Mouse (Mus musculus) heart, postnatal 0 days (tissue): Measurements from ENCODE around the gene Ttpal.

ENCODE experiments used
- CTCF ChIP-seq: IDR thresholded peaks from 2 replicates; pipeline ENCODE4 v1.5.1; 2016; ENCODE audit warnings: antibody characterized with exemption, control low read depth, low read depth
- EP300 ChIP-seq: IDR thresholded peaks from 2 replicates; pipeline ENCODE4 v1.6.1; 2016; ENCODE audit warnings: antibody characterized with exemption, low read depth

DNA sequence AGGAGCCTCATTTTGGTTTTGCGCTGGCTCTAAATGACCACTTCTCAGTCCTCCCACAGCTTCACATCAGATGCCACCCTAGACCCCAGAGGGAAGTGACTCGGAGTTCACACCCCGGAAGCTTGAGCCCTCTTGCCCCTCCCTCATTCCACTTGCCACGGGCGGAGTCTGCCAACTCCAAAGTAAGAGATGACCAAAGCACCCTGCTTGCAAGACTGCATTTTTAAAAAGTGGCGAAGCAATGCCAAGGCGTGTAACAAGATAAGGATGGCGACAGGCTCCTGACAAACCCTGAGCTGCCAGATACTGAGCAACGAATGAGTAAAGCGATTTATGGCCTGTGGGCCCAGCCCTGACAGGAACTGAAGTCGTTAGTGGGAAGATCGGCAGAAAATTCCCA is 11.9 kb upstream of the Ttpal start:
- no peak for TF ChIP-seq CTCF
- TF ChIP-seq EP300, result no peak
